Comparison of ENCODE assay signal across 8 mouse cellular contexts in genomic region chr7:118297613-118298012, GRCm38 (mm10). TPM values are rescaled to one million over a fixed set of nuclear protein-coding genes. Genes with fewer than 3 reads are reported as not detected.
A peak's percentile ranks its signal among the peaks of the same experiment; 100 is the strongest.
DNase-seq lines count a peak whose midpoint lies in the region; ATAC-seq and TF ChIP-seq lines count a peak whose summit lies in the region.

No protein-coding gene starts in this region.

- peaks cover 6% of the 10 kb centered on the region; the same call in 1 of the 2 replicates for H3K4me1 ChIP-seq in forebrain, embryonic 14.5 days (ENCODE audit: control insufficient read depth, insufficient read depth, low read length)
- H3K4me1 ChIP-seq in lung, embryonic 15.5 days: no peaks in the 10 kb centered on the region

- DNase-seq in CD8-positive naive resting alpha-beta T cell, adult 2 months (ENCODE audit: low read depth in 2 of 2, low spot score in 2 of 2): peak; percentile 55 to 63
- DNase-seq in brain, embryonic 18.5 days (ENCODE audit: low read depth, low spot score): peak; percentile 69
- DNase-seq in forebrain, embryonic 14.5 days (ENCODE audit: low spot score): peak; percentile 95
- peak; percentile 84 to 91 for DNase-seq in heart, postnatal 36 days
- peak; percentile 76 to 86 for DNase-seq in layer of hippocampus, adult 2 months (ENCODE audit: low spot score in 2 of 2)
- peak; percentile 67 for DNase-seq in ovary, postnatal 10 days (ENCODE audit: low spot score)
- DNase-seq in thymus, postnatal 0 days (ENCODE audit: low spot score): peak; percentile 81

- no peaks in the 10 kb centered on the region for H3K9me3 ChIP-seq in forebrain, embryonic 14.5 days (replicated peaks; ENCODE audit: control insufficient read depth, low read length)
- no peaks in the 10 kb centered on the region for H3K9me3 ChIP-seq in lung, embryonic 15.5 days

- no peaks in the 10 kb centered on the region for H3K36me3 ChIP-seq in forebrain, embryonic 14.5 days (ENCODE audit: control insufficient read depth, insufficient read depth, low read length)
- no peaks in the 10 kb centered on the region for H3K36me3 ChIP-seq in lung, embryonic 15.5 days

- H3K27me3 ChIP-seq in forebrain, embryonic 14.5 days (replicated peaks; ENCODE audit: control insufficient read depth, insufficient read depth, low read length): no peaks in the 10 kb centered on the region
- no peaks in the 10 kb centered on the region for H3K27me3 ChIP-seq in lung, embryonic 15.5 days

- H3K27ac ChIP-seq in forebrain, embryonic 14.5 days (ENCODE audit: low read depth, low read length): no peak overlapping the region
- peak overlapping the region; percentile 19; the same call in 1 of the 2 replicates for H3K27ac ChIP-seq in layer of hippocampus, adult 2 months
- H3K27ac ChIP-seq in lung, embryonic 15.5 days: no peak overlapping the region

- 2% methylated on average over 13 of the region's 13 CpGs for WGBS in forebrain, embryonic 14.5 days
- WGBS in lung, embryonic 15.5 days: 3% methylated on average over 13 of the region's 13 CpGs

- peak; percentile 84 for ATAC-seq in forebrain, embryonic 14.5 days
- peak; percentile 65; the same call in 1 of the 2 replicates for ATAC-seq in lung, embryonic 15.5 days (ENCODE audit: borderline replicate concordance, extremely low read depth, low FRiP score, low TSS enrichment)

- peak overlapping the region; percentile 33 for H3K4me2 ChIP-seq in forebrain, embryonic 14.5 days (ENCODE audit: low read length)
- no peak overlapping the region for H3K4me2 ChIP-seq in lung, embryonic 15.5 days

- no peak overlapping the region for H3K9ac ChIP-seq in forebrain, embryonic 14.5 days (ENCODE audit: low read length)
- H3K9ac ChIP-seq in lung, embryonic 15.5 days: no peak overlapping the region

- H3K4me3 ChIP-seq in forebrain, embryonic 14.5 days (ENCODE audit: low read depth, low read length): no peak overlapping the region
- H3K4me3 ChIP-seq in layer of hippocampus, adult 2 months: no peak overlapping the region; the same call in 1 of the 2 replicates
- no peak overlapping the region for H3K4me3 ChIP-seq in lung, embryonic 15.5 days

- TF ChIP-seq CTCF in layer of hippocampus, adult 2 months (conservative IDR thresholded peaks at IDR 0.05): peak; percentile 92

- intact Hi-C loops in heart, postnatal 36 days (cut with DNase I): loop anchor here (1.0 to 5.0 kb wide), 5 partner anchors 19 to 170 kb away; partner anchors contain the start of genes Arl6ip1 and Smg1

RNA-seq across cellular contexts. Expression of gene Smg1, which starts 54.1 kb away (rescaled TPM):
- 14.5 and 25.7 TPM in 2 replicates for polyA plus RNA-seq in forebrain, embryonic 14.5 days (2014; fragmentation: Nextera tagmentation; extraction: Ambion mirVana)
- 10 to 100 TPM; 39.2 to 39.5 TPM for total RNA-seq in heart, postnatal 36 days (2021)
- 10 to 100 TPM; 81.6 to 91.1 TPM for total RNA-seq in layer of hippocampus, adult 2 months (2021)
- 18.6 and 21.8 TPM in 2 replicates for polyA plus RNA-seq in lung, embryonic 15.5 days (2015; fragmentation: Nextera tagmentation; extraction: Ambion mirVana)
- 24.0 and 31.4 TPM in 2 replicates for polyA plus RNA-seq in thymus, postnatal 0 days (2015; fragmentation: Nextera tagmentation; extraction: Ambion mirVana)
